Mouse (Mus musculus) subcutaneous adipose tissue, adult 2 months (tissue): ENCODE results near the gene Aqp1. TPM values are rescaled to one million over a fixed set of nuclear protein-coding genes. Genes with fewer than 3 reads are reported as not detected.

Experiments used
- polyA plus RNA-seq: library from polyadenylated mRNA; depleted of rRNA; stranded (reverse); fragments of >200 nt; gene quantifications from 2 replicates; pipeline ENCODE4 v1.2.3, GENCODE M21; 2012; ENCODE audit warnings: low replicate concordance; rRNA removed

Gene Aqp1
- 498 and 1,345 TPM in 2 replicates for polyA plus RNA-seq

GRCm38 (mm10) chr6:55335989-55336514, at the start of gene Aqp1:
Gene Aqp1 (plus strand): TSS chr6:55336432.

GRCm38 (mm10) chr6:55376076-55376475, 39.8 kb downstream of the Aqp1 start, which contains the start of gene Ghrhr:
Gene Ghrhr (plus strand): TSS chr6:55376295.

Other genes with a start within 250 kb of the Aqp1 start
- 0.90 and 1.3 TPM in 2 replicates for gene Crhr2, start 203.4 kb upstream of the Aqp1 start, polyA plus RNA-seq
- 16.3 and 35.6 TPM in 2 replicates for gene Inmt, start 161.4 kb upstream of the Aqp1 start, polyA plus RNA-seq
- 8.5 and 19.0 TPM in 2 replicates for gene Mindy4, start 133.0 kb upstream of the Aqp1 start, polyA plus RNA-seq
- not detected in 2 replicates for gene Ghrhr, start 39.9 kb downstream of the Aqp1 start, polyA plus RNA-seq
- gene Adcyap1r1, start 115.5 kb downstream of the Aqp1 start, polyA plus RNA-seq, result 10.3 and 14.1 TPM in 2 replicates